Mouse (Mus musculus): ENCODE data around the gene Cwc25. TPM values are rescaled to one million over a fixed set of nuclear protein-coding genes. Genes with fewer than 3 reads are reported as not detected.
A peak's percentile ranks its signal among the peaks of the same experiment; 100 is the strongest.
"Not testable (repeated sequence)": the region's sequence is repeated elsewhere in the genome, so short reads cannot be mapped to it uniquely, and the experiment has no call there.

The Cwc25 gene
- polyA plus RNA-seq, 1 experiment, result 16.4 TPM

DNA sequence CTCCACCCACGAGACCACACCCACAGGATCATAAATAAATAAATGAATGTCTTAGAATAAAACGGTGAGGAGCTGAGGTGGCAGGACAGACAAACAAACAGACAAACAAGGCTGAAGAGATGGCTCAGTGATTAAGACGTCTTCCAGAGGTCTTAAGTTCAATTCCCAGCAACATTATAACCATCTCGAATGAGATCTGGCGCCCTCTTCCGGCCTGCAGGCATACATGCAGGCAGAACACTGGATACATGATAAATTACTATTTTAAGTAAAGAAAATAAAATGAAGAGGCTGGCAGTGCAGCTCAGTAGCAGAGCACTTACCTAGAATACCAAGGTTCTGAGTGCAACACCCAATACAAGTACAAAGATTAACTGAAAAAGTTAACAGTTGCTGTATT is 27.7 kb downstream of the Cwc25 start:
- Histone ChIP-seq H3K4me1 (ENCODE audit: control insufficient read depth, insufficient read depth, low read length) (peaks cover 20% of the 10 kb centered on the region), H3K27ac (ENCODE audit: insufficient read depth, low read length) (no peak overlapping the region), H3K4me3 (ENCODE audit: insufficient read depth, low read length) (no peak overlapping the region)
- no peak for TF ChIP-seq POLR2A (IDR thresholded peaks at IDR 0.05; ENCODE audit: low read depth, low read length)
- TF ChIP-seq CTCF (IDR thresholded peaks at IDR 0.05; ENCODE audit: borderline replicate concordance, insufficient read depth, low read length), result no peak

- TF ChIP-seq POLR2A (IDR thresholded peaks at IDR 0.05; ENCODE audit: low read depth, low read length), result no peak
- no peak for TF ChIP-seq CTCF (IDR thresholded peaks at IDR 0.05; ENCODE audit: borderline replicate concordance, insufficient read depth, low read length)
- peaks cover 15% of the 10 kb centered on the region for H3K4me1 ChIP-seq (ENCODE audit: control insufficient read depth, insufficient read depth, low read length)
- H3K4me3 ChIP-seq (ENCODE audit: insufficient read depth, low read length), result no peak overlapping the region
- peak overlapping the region; percentile 44; the same call in 1 of the 2 replicates for H3K27ac ChIP-seq (ENCODE audit: insufficient read depth, low read length)
Observed at GRCm38 (mm10) chr11:97737600-97737999, 28.8 kb downstream of the Cwc25 start.

DNA sequence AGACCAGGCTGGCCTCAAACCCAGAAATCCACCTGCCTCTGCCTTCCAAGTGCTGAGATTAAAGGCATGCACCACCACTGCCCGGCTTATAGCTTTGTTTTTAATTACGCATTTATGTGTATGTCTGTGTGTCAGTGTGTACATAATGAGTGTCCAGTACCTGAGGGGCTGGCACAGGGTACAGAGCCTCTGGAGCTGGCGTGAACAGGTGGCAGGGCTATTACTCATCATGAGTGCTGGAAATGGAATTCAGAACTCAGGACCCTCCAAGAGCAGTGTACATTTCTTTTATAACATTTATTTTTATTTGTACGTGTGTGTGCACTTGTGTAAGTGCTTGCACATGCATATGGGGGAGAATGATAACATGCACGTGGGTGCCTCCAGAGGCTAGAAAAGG is 29.7 kb downstream of the Cwc25 start:
- H3K4me1 ChIP-seq (ENCODE audit: control insufficient read depth, insufficient read depth, low read length), result peaks cover 12% of the 10 kb centered on the region
- TF ChIP-seq POLR2A (IDR thresholded peaks at IDR 0.05; ENCODE audit: low read depth, low read length), result no peak
- no peak for TF ChIP-seq CTCF (IDR thresholded peaks at IDR 0.05; ENCODE audit: borderline replicate concordance, insufficient read depth, low read length)
- H3K4me3 ChIP-seq (ENCODE audit: insufficient read depth, low read length), result no peak overlapping the region
- H3K27ac ChIP-seq (ENCODE audit: insufficient read depth, low read length), result no peak overlapping the region

GRCm38 (mm10) chr11:97734810-97735209 is 31.5 kb downstream of the Cwc25 start:
- not testable (repeated sequence) for H3K27ac ChIP-seq (ENCODE audit: insufficient read depth, low read length); H3K4me3 ChIP-seq (ENCODE audit: insufficient read depth, low read length); H3K4me1 ChIP-seq (ENCODE audit: control insufficient read depth, insufficient read depth, low read length)

DNA sequence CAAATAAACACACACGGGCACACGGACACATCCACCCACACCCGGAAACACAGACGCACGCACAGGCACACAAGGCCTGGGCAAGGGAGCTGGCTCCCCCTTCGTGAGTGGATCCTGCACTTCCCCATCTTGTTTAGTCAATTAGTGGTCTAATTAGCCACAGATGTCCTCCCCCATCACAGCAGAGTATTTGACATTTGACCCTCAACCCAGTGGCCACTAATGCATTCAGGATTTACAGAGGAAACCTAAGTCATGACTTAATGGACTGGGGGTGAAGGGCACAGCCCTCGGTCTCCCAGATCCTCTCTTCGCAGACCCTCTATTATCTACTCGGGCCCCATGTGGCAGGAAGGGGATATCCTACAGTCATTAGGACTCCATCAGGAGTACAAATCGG is 32.7 kb downstream of the Cwc25 start:
- no peak for TF ChIP-seq POLR2A (IDR thresholded peaks at IDR 0.05; ENCODE audit: low read depth, low read length)
- Histone ChIP-seq H3K4me3 (ENCODE audit: insufficient read depth, low read length) (no peak overlapping the region), H3K27ac (ENCODE audit: insufficient read depth, low read length) (no peak overlapping the region)

GRCm38 (mm10) chr11:97728730-97729129 is 37.6 kb downstream of the Cwc25 start:
- no peak overlapping the region for H3K4me3 ChIP-seq (ENCODE audit: insufficient read depth, low read length)
- H3K4me1 ChIP-seq (ENCODE audit: control insufficient read depth, insufficient read depth, low read length), result peaks cover 1% of the 10 kb centered on the region; the same call in 1 of the 2 replicates
- TF ChIP-seq POLR2A (IDR thresholded peaks at IDR 0.05; ENCODE audit: low read depth, low read length), result no peak
- TF ChIP-seq CTCF (IDR thresholded peaks at IDR 0.05; ENCODE audit: borderline replicate concordance, insufficient read depth, low read length), result no peak
- H3K27ac ChIP-seq (ENCODE audit: insufficient read depth, low read length), result no peak overlapping the region

More for the DNA sequence above, 32.7 kb downstream of the Cwc25 start:
- H3K4me1 ChIP-seq (ENCODE audit: control insufficient read depth, insufficient read depth, low read length), result peaks cover 7% of the 10 kb centered on the region

DNA sequence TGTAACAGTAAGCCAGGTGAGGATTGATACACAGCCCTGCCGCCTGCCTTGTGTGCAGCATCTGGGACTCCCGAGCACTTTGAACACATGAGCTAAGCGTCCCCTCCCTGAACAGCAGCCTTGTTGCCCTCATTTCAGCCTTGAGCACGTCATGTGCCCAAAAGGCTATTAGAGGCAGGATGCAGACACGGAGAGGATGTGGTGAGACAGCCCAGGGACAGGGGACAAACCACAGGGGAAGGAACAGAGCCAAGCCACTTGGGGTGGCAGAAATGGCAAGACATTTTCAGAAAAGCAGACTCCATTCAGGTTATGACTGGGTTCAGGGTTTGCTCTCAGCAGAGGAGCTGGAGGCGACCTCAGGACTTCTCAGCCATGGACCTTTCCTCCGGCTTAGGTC is 38.0 kb downstream of the Cwc25 start:
- no peak overlapping the region for H3K4me3 ChIP-seq (ENCODE audit: insufficient read depth, low read length)
- TF ChIP-seq CTCF (IDR thresholded peaks at IDR 0.05; ENCODE audit: borderline replicate concordance, insufficient read depth, low read length) (no peak), POLR2A (IDR thresholded peaks at IDR 0.05; ENCODE audit: low read depth, low read length) (no peak)
- H3K4me1 ChIP-seq (ENCODE audit: control insufficient read depth, insufficient read depth, low read length), result no peaks in the 10 kb centered on the region; the same call in 1 of the 2 replicates
- no peak overlapping the region for H3K27ac ChIP-seq (ENCODE audit: insufficient read depth, low read length)

- H3K4me3 ChIP-seq (ENCODE audit: insufficient read depth, low read length), result no peak overlapping the region
- TF ChIP-seq POLR2A (IDR thresholded peaks at IDR 0.05; ENCODE audit: low read depth, low read length), result no peak
- no peak for TF ChIP-seq CTCF (IDR thresholded peaks at IDR 0.05; ENCODE audit: borderline replicate concordance, insufficient read depth, low read length)
- no peak overlapping the region for H3K27ac ChIP-seq (ENCODE audit: insufficient read depth, low read length)
- no peaks in the 10 kb centered on the region; the same call in 1 of the 2 replicates for H3K4me1 ChIP-seq (ENCODE audit: control insufficient read depth, insufficient read depth, low read length)
Observed at GRCm38 (mm10) chr11:97723709-97724108, 42.6 kb downstream of the Cwc25 start.

GRCm38 (mm10) chr11:97721338-97721737 is 45.0 kb downstream of the Cwc25 start:
- H3K4me3 ChIP-seq (ENCODE audit: insufficient read depth, low read length), result no peak overlapping the region
- H3K4me1 ChIP-seq (ENCODE audit: control insufficient read depth, insufficient read depth, low read length), result no peaks in the 10 kb centered on the region
- no peak overlapping the region for H3K27ac ChIP-seq (ENCODE audit: insufficient read depth, low read length)
- TF ChIP-seq CTCF (IDR thresholded peaks at IDR 0.05; ENCODE audit: borderline replicate concordance, insufficient read depth, low read length) (no peak), POLR2A (IDR thresholded peaks at IDR 0.05; ENCODE audit: low read depth, low read length) (no peak)

- TF ChIP-seq CTCF (IDR thresholded peaks at IDR 0.05; ENCODE audit: borderline replicate concordance, insufficient read depth, low read length), result no peak
- TF ChIP-seq POLR2A (IDR thresholded peaks at IDR 0.05; ENCODE audit: low read depth, low read length), result no peak
- no peak overlapping the region for H3K4me3 ChIP-seq (ENCODE audit: insufficient read depth, low read length)
- no peaks in the 10 kb centered on the region for H3K4me1 ChIP-seq (ENCODE audit: control insufficient read depth, insufficient read depth, low read length)
- no peak overlapping the region for H3K27ac ChIP-seq (ENCODE audit: insufficient read depth, low read length)
Observed at GRCm38 (mm10) chr11:97719041-97719440, 47.3 kb downstream of the Cwc25 start.

DNA sequence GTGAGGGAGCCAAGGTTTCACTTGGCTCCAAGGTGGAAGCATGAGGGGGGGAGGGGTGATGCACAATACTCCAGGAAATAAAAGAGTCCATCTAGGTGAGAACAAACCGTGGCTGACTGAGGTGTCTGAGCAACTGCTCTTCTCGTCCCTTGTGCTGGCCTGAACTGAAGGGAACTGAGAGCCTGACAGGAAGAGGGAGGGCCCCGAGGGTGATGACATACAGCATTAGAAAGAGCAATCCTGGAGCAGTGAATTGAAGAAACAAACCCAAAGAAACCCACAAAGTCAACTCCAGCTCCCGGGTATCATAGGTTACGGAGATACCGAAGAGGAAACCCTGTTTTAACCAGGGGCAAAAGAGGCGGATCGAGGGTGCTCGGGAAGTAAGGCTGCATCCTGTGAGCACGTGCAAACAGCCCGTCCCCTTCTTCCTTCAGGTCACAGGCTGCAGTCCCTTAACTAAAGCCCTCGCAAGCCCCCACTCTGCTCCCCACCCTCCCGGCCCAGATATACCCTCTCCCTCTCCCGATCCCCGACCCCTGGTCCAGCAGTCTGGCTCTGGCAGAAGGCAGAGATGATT is 48.0 kb downstream of the Cwc25 start:
- Histone ChIP-seq H3K4me3 (ENCODE audit: insufficient read depth, low read length) (no peak overlapping the region), H3K27ac (ENCODE audit: insufficient read depth, low read length) (no peak overlapping the region), H3K4me1 (ENCODE audit: control insufficient read depth, insufficient read depth, low read length) (no peaks in the 10 kb centered on the region)
- TF ChIP-seq POLR2A (IDR thresholded peaks at IDR 0.05; ENCODE audit: low read depth, low read length) (no peak), CTCF (IDR thresholded peaks at IDR 0.05; ENCODE audit: borderline replicate concordance, insufficient read depth, low read length) (no peak)

Measured in embryonic fibroblast, embryonic 13.5 days (primary cell).